Mouse (Mus musculus): ENCODE results near the gene Olfr283. TPM values are rescaled to one million over a fixed set of nuclear protein-coding genes. Genes with fewer than 3 reads are reported as not detected.

Olfr283 gene
- polyA plus RNA-seq, 1 experiment from 2014 or later = not detected

DNA sequence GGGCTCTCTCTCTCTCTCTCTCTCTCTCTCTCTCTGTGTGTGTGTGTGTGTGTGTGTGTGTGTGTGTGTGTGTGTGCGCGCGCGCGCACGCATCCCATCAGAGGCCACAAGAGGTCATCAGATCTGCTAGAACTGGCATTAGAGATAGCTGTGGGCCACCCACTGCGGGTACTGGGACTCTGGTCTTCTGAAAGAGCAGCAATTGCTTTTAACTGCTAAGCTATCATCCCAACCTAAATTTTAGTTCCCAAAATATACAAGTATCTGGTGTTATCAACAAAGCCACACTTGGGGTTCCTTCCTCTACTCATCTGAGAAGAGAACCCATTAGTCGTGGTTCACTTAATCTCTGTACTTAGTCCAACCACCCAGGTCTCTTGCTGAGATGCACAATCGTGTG, 29.5 kb upstream of the Olfr283 start:
- Histone ChIP-seq H3K27ac (replicated peaks; ENCODE audit: low read depth, low read length) (no peak overlapping the region), H3K4me1 (ENCODE audit: control insufficient read depth, insufficient read depth, low read length) (no peaks in the 10 kb centered on the region), H3K4me2 (ENCODE audit: low read depth, severe bottlenecking) (no peak overlapping the region), H3K36me3 (ENCODE audit: control insufficient read depth, insufficient read depth, low read length) (no peaks in the 10 kb centered on the region), H3K4me3 (ENCODE audit: low read depth, low read length) (no peak overlapping the region), H3K27me3 (ENCODE audit: control insufficient read depth, insufficient read depth, low read length) (no peaks in the 10 kb centered on the region), H3K9ac (ENCODE audit: low read length) (no peak overlapping the region), H3K9me3 (ENCODE audit: control insufficient read depth, low read length) (no peaks in the 10 kb centered on the region)
- ATAC-seq (ENCODE audit: insufficient number of reproducible peaks, low FRiP score, low TSS enrichment, low read depth) = no peak
- DNase-seq (ENCODE audit: low spot score) = no peak
- 85% methylated on average over 9 of the region's 9 CpGs for WGBS

DNA sequence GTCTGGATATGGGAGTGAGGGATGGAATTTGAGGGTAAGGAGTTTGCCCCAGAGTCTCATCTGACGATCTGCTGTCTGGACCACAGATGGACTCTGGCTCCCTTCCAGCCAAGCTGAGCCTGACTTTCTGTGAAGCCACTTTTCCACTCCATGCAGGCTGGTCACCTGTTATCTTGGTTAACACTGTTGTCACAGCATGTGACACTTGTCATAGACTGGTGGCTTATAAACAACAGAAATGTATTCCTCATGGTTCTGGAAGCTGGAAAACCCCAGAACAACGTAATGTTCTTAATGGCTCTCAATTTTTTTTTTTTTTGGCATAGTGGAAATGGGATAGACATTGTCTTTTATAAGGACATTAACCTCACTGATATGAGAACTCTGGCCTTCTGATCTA, 28.9 kb upstream of the Olfr283 start:
- WGBS = 87% methylated on average over 2 of the region's 2 CpGs
- Histone ChIP-seq H3K9me3 (ENCODE audit: control insufficient read depth, low read length) (no peaks in the 10 kb centered on the region), H3K4me2 (ENCODE audit: low read depth, severe bottlenecking) (no peak overlapping the region), H3K4me1 (ENCODE audit: control insufficient read depth, insufficient read depth, low read length) (no peaks in the 10 kb centered on the region), H3K36me3 (ENCODE audit: control insufficient read depth, insufficient read depth, low read length) (no peaks in the 10 kb centered on the region), H3K9ac (ENCODE audit: low read length) (no peak overlapping the region), H3K27me3 (ENCODE audit: control insufficient read depth, insufficient read depth, low read length) (no peaks in the 10 kb centered on the region), H3K4me3 (ENCODE audit: low read depth, low read length) (no peak overlapping the region), H3K27ac (replicated peaks; ENCODE audit: low read depth, low read length) (no peak overlapping the region)
- ATAC-seq (ENCODE audit: insufficient number of reproducible peaks, low FRiP score, low TSS enrichment, low read depth) (no peak), DNase-seq (ENCODE audit: low spot score) (peak; percentile 16)

DNA sequence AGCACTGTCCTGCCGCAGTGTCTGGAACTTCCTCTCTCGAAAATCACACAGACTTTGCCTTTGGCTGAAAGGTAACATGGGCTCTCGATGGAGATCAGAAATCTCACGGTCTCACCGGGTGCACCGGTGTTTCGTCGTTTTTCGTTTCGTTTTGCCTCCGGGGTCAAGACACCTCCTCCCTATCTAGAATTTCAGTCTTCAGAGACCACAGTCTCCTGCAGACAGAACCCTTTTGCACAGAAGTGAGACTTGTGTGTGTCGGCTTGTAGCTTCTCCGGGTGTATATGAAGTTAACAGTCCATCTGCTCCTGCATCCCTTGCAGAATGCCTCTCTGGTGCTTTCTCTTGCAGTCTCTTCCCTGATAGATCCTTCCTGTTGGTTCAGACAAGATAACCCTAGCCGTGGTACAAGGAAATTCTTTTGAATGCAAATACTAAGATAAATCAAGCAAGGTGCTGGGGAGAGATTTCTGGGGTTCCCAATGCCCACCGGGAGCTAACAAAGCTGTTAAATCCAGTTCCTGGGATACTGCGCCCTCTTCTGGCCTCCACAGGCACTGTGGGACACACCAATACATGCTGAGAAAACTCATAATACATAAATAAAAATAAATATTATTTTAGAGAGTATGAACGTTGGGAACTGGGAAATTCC, 27.8 kb upstream of the Olfr283 start:
- Histone ChIP-seq H3K27me3 (ENCODE audit: control insufficient read depth, insufficient read depth, low read length) (no peaks in the 10 kb centered on the region), H3K36me3 (ENCODE audit: control insufficient read depth, insufficient read depth, low read length) (no peaks in the 10 kb centered on the region), H3K4me1 (ENCODE audit: control insufficient read depth, insufficient read depth, low read length) (no peaks in the 10 kb centered on the region), H3K4me2 (ENCODE audit: low read depth, severe bottlenecking) (no peak overlapping the region), H3K9ac (ENCODE audit: low read length) (no peak overlapping the region), H3K27ac (replicated peaks; ENCODE audit: low read depth, low read length) (no peak overlapping the region), H3K9me3 (ENCODE audit: control insufficient read depth, low read length) (no peaks in the 10 kb centered on the region), H3K4me3 (ENCODE audit: low read depth, low read length) (no peak overlapping the region)
- ATAC-seq (ENCODE audit: insufficient number of reproducible peaks, low FRiP score, low TSS enrichment, low read depth) = no peak
- DNase-seq (ENCODE audit: low spot score) = peak; percentile 27
- 73% methylated on average over 17 of the region's 17 CpGs for WGBS

GRCm38 (mm10) chr15:98402356-98402755, 21.6 kb upstream of the Olfr283 start:
- Histone ChIP-seq H3K4me2 (ENCODE audit: low read depth, severe bottlenecking) (no peak overlapping the region), H3K4me1 (ENCODE audit: control insufficient read depth, insufficient read depth, low read length) (no peaks in the 10 kb centered on the region), H3K4me3 (ENCODE audit: low read depth, low read length) (no peak overlapping the region), H3K9ac (ENCODE audit: low read length) (no peak overlapping the region), H3K36me3 (ENCODE audit: control insufficient read depth, insufficient read depth, low read length) (no peaks in the 10 kb centered on the region), H3K27me3 (ENCODE audit: control insufficient read depth, insufficient read depth, low read length) (no peaks in the 10 kb centered on the region), H3K9me3 (ENCODE audit: control insufficient read depth, low read length) (no peaks in the 10 kb centered on the region), H3K27ac (replicated peaks; ENCODE audit: low read depth, low read length) (no peak overlapping the region)
- 91% methylated on average over 10 of the region's 10 CpGs for WGBS
- DNase-seq (ENCODE audit: low spot score) (no peak), ATAC-seq (ENCODE audit: insufficient number of reproducible peaks, low FRiP score, low TSS enrichment, low read depth) (no peak)

- H3K27ac ChIP-seq (replicated peaks; ENCODE audit: low read depth, low read length) = no peak overlapping the region
- DNase-seq (ENCODE audit: low spot score) = no peak
- ATAC-seq (ENCODE audit: insufficient number of reproducible peaks, low FRiP score, low TSS enrichment, low read depth) = no peak
- H3K4me2 ChIP-seq (ENCODE audit: low read depth, severe bottlenecking) = no peak overlapping the region
- no peaks in the 10 kb centered on the region for H3K9me3 ChIP-seq (ENCODE audit: control insufficient read depth, low read length)
- H3K27me3 ChIP-seq (ENCODE audit: control insufficient read depth, insufficient read depth, low read length) = no peaks in the 10 kb centered on the region
- H3K9ac ChIP-seq (ENCODE audit: low read length) = no peak overlapping the region
- no peaks in the 10 kb centered on the region for H3K36me3 ChIP-seq (ENCODE audit: control insufficient read depth, insufficient read depth, low read length)
- 46% methylated on average over 1 of the region's 1 CpGs for WGBS
- no peak overlapping the region for H3K4me3 ChIP-seq (ENCODE audit: low read depth, low read length)
- H3K4me1 ChIP-seq (ENCODE audit: control insufficient read depth, insufficient read depth, low read length) = no peaks in the 10 kb centered on the region
These were observed 16.4 kb upstream of the Olfr283 start for GRCm38 (mm10) chr15:98397136-98397535.

DNA sequence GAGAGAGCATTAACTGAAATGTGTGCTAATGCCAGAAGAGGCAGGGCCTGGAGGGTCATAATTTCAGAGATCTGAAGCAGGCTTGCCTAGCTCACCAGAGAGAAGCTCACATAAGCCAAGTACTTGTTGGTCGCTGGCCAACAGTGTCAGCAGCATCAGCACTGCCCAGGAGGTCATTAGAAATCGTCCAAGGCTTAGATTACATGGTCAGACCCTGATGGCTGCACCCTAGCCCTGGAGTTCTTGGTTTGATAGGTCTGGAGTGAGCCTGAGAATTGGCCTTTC, 11.1 kb upstream of the Olfr283 start:
- Histone ChIP-seq H3K27me3 (ENCODE audit: control insufficient read depth, insufficient read depth, low read length) (no peaks in the 10 kb centered on the region), H3K4me2 (ENCODE audit: low read depth, severe bottlenecking) (no peak overlapping the region), H3K9me3 (ENCODE audit: control insufficient read depth, low read length) (no peaks in the 10 kb centered on the region), H3K27ac (replicated peaks; ENCODE audit: low read depth, low read length) (no peak overlapping the region), H3K4me1 (ENCODE audit: control insufficient read depth, insufficient read depth, low read length) (no peaks in the 10 kb centered on the region), H3K4me3 (ENCODE audit: low read depth, low read length) (no peak overlapping the region), H3K9ac (ENCODE audit: low read length) (no peak overlapping the region), H3K36me3 (ENCODE audit: control insufficient read depth, insufficient read depth, low read length) (no peaks in the 10 kb centered on the region)
- 37% methylated on average over 2 of the region's 2 CpGs for WGBS
- DNase-seq (ENCODE audit: low spot score) = peak; percentile 12
- ATAC-seq (ENCODE audit: insufficient number of reproducible peaks, low FRiP score, low TSS enrichment, low read depth) = no peak

GRCm38 (mm10) chr15:98391081-98391902, 10.5 kb upstream of the Olfr283 start:
- WGBS = 74% methylated on average over 10 of the region's 10 CpGs
- Histone ChIP-seq H3K4me1 (ENCODE audit: control insufficient read depth, insufficient read depth, low read length) (no peaks in the 10 kb centered on the region), H3K4me2 (ENCODE audit: low read depth, severe bottlenecking) (no peak overlapping the region), H3K27ac (replicated peaks; ENCODE audit: low read depth, low read length) (no peak overlapping the region), H3K4me3 (ENCODE audit: low read depth, low read length) (no peak overlapping the region), H3K36me3 (ENCODE audit: control insufficient read depth, insufficient read depth, low read length) (no peaks in the 10 kb centered on the region), H3K9me3 (ENCODE audit: control insufficient read depth, low read length) (no peaks in the 10 kb centered on the region), H3K9ac (ENCODE audit: low read length) (no peak overlapping the region), H3K27me3 (ENCODE audit: control insufficient read depth, insufficient read depth, low read length) (no peaks in the 10 kb centered on the region)
- DNase-seq (ENCODE audit: low spot score) = peak; percentile 19
- no peak for ATAC-seq (ENCODE audit: insufficient number of reproducible peaks, low FRiP score, low TSS enrichment, low read depth)

DNA sequence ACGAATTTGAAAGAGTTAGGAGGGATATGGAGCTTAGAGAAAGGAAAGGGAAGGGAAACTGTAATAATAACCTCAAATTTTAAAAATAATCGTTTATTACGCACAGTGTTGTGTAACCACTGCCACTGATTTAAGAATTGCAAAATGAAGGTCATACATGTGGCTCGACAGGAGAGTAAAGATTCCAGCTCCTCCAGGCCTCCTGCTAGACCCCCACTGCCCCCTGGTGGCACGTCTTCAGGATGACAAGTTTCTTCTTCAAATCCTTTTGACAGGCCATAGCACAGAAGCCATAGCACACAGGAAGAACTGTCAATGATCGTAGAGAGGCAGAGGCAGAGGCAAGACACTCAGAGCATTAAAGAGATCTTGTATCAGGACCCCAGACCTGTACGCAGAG, 9.1 kb upstream of the Olfr283 start:
- Histone ChIP-seq H3K27me3 (ENCODE audit: control insufficient read depth, insufficient read depth, low read length) (no peaks in the 10 kb centered on the region), H3K9ac (ENCODE audit: low read length) (no peak overlapping the region), H3K36me3 (ENCODE audit: control insufficient read depth, insufficient read depth, low read length) (no peaks in the 10 kb centered on the region), H3K4me1 (ENCODE audit: control insufficient read depth, insufficient read depth, low read length) (no peaks in the 10 kb centered on the region), H3K9me3 (ENCODE audit: control insufficient read depth, low read length) (no peaks in the 10 kb centered on the region), H3K4me2 (ENCODE audit: low read depth, severe bottlenecking) (no peak overlapping the region), H3K4me3 (ENCODE audit: low read depth, low read length) (no peak overlapping the region), H3K27ac (replicated peaks; ENCODE audit: low read depth, low read length) (no peak overlapping the region)
- DNase-seq (ENCODE audit: low spot score) = peak; percentile 84
- no peak for ATAC-seq (ENCODE audit: insufficient number of reproducible peaks, low FRiP score, low TSS enrichment, low read depth)
- 38% methylated on average over 7 of the region's 7 CpGs for WGBS

Data from limb, embryonic 11.5 days (tissue).